Mouse (Mus musculus) embryonic stem cell, embryonic (primary cell): ENCODE measurements around the gene Mrm1.

ENCODE experiments used
- CTCF ChIA-PET, 4 experiments: fragments of 300-600 bp in 2 of 4; fragments of 350-600 bp in 2 of 4; sonication (Branson Sonifier 250); formaldehyde crosslinking; loops; one replicate each; lab custom pipeline; 2022; ENCODE audit warnings: inconsistent platforms in 2 of 4; lab: Charles Lee
- POLR2A ChIA-PET, 4 experiments: fragments of 300-600 bp in 2 of 4; fragments of 350-600 bp in 2 of 4; sonication (Branson Sonifier 250); formaldehyde crosslinking; loops; one replicate each; lab custom pipeline; 2022; ENCODE audit warnings: antibody characterized with exemption in 4 of 4, inconsistent platforms in 1 of 4; lab: Charles Lee

The Mrm1 gene

GRCm38 (mm10) chr11:84818961-84819692 is at the start of gene Mrm1:
Mrm1 (minus strand) TSS chr11:84819515.
- ChIA-PET CTCF (interaction anchor here (0.5 to 2.9 kb wide), 55 partner anchors 9 to 1833 kb away, joined by 3 to 44 read pairs (median 4); partner anchors contain the start of genes Aatf (in 2 of the 4), Dhrs11 (in 2 of the 4), Ggnbp2 (in 2 of the 4) and Lhx1 (in 2 of the 4)), POLR2A (interaction anchor here (0.5 to 3.6 kb wide), 78 partner anchors 9 to 1438 kb away, joined by 3 to 54 read pairs (median 5); partner anchors contain the start of genes Ggnbp2 (in 4 of the 4), Aatf (in 3 of the 4), Dhrs11 (in 3 of the 4) and Znhit3 (in 3 of the 4))

GRCm38 (mm10) chr11:84868786-84869259 is 49.5 kb upstream of the Mrm1 start:
- POLR2A ChIA-PET, result interaction anchor here in 3 of 4 experiments (0.5 to 7.2 kb wide), 33 partner anchors 8 to 362 kb away, joined by 3 to 112 read pairs (median 9); partner anchors contain the start of genes Myo19 (in 3 of the 3), Pigw (in 3 of the 3), Dhrs11 (in 2 of the 3) and Mrm1 (in 2 of the 3)
- CTCF ChIA-PET, result interaction anchor here in 1 of 4 experiments (0.9 kb wide), 1 partner anchor 51 kb away, joined by 3 read pairs; no protein-coding TSS in a partner anchor

GRCm38 (mm10) chr11:84867586-84867985 is 48.3 kb upstream of the Mrm1 start:
- CTCF ChIA-PET, result no interaction called here
- POLR2A ChIA-PET, result interaction anchor here in 2 of 4 experiments (1.2 to 7.2 kb wide), 8 partner anchors 11 to 49 kb away, joined by 3 to 112 read pairs (median 49); partner anchors contain the start of genes Mrm1 (in 2 of the 2), Myo19 (in 2 of the 2), Pigw (in 2 of the 2) and Dhrs11 (in 1 of the 2)

GRCm38 (mm10) chr11:84865268-84865667 is 46.0 kb upstream of the Mrm1 start:
- ChIA-PET CTCF (no interaction called here), POLR2A (interaction anchor here in 1 of 4 experiments (1.2 to 4.4 kb wide), 2 partner anchors 18 to 47 kb away, joined by 4 to 28 read pairs; no protein-coding TSS in a partner anchor)

GRCm38 (mm10) chr11:84855285-84855684 is 36.0 kb upstream of the Mrm1 start:
- POLR2A ChIA-PET, result interaction anchor here in 3 of 4 experiments (0.7 to 6.6 kb wide), 8 partner anchors 8 to 550 kb away, joined by 3 to 53 read pairs (median 6); partner anchors contain the start of genes Ggnbp2 (in 1 of the 3), Myo19 (in 1 of the 3) and Pigw (in 1 of the 3)
- CTCF ChIA-PET, result interaction anchor here in 1 of 4 experiments (0.8 kb wide), 1 partner anchor 717 kb away, joined by 4 read pairs; no protein-coding TSS in a partner anchor

- CTCF ChIA-PET, result interaction anchor here in 2 of 4 experiments (0.6 to 1.3 kb wide), 5 partner anchors 17 to 658 kb away, joined by 3 to 6 read pairs (median 3); partner anchors contain the start of gene Mrm1 (in 1 of the 2)
- POLR2A ChIA-PET, result interaction anchor here (0.6 to 4.8 kb wide), 33 partner anchors 8 to 405 kb away, joined by 3 to 78 read pairs (median 5); partner anchors contain the start of genes Ggnbp2 (in 3 of the 4), Mrm1 (in 2 of the 4), Dhrs11 (in 1 of the 4) and Myo19 (in 1 of the 4)
Observed at GRCm38 (mm10) chr11:84847475-84848090, 28.3 kb upstream of the Mrm1 start.

- ChIA-PET CTCF (interaction anchor here in 3 of 4 experiments (0.6 to 1.3 kb wide), 6 partner anchors 16 to 658 kb away, joined by 3 to 6 read pairs (median 4); partner anchors contain the start of gene Mrm1 (in 2 of the 3)), POLR2A (interaction anchor here (0.6 to 4.8 kb wide), 37 partner anchors 9 to 1228 kb away, joined by 3 to 78 read pairs (median 5); partner anchors contain the start of genes Ggnbp2 (in 3 of the 4), Mrm1 (in 2 of the 4), Myo19 (in 2 of the 4) and Pigw (in 2 of the 4))
Observed at GRCm38 (mm10) chr11:84846741-84847474, 27.6 kb upstream of the Mrm1 start.

GRCm38 (mm10) chr11:84839330-84839729 is 20.0 kb upstream of the Mrm1 start:
- POLR2A ChIA-PET, result interaction anchor here in 2 of 4 experiments (0.7 to 1.4 kb wide), 3 partner anchors 20 to 30 kb away, joined by 4 to 5 read pairs (median 4); partner anchors contain the start of gene Mrm1 (in 1 of the 2)
- CTCF ChIA-PET, result interaction anchor here in 1 of 4 experiments (1.1 kb wide), 1 partner anchor 20 kb away, joined by 3 read pairs; the partner anchor contains the start of gene Mrm1

- POLR2A ChIA-PET, result interaction anchor here in 3 of 4 experiments (0.9 to 9.0 kb wide), 12 partner anchors 9 to 86 kb away, joined by 3 to 54 read pairs (median 12); partner anchors contain the start of genes Mrm1 (in 3 of the 3), Ggnbp2 (in 2 of the 3), Myo19 (in 2 of the 3) and Pigw (in 2 of the 3)
- CTCF ChIA-PET, result interaction anchor here in 2 of 4 experiments (0.6 to 2.3 kb wide), 4 partner anchors 9 to 54 kb away, joined by 3 to 21 read pairs (median 4); partner anchors contain the start of gene Mrm1 (in 1 of the 2)
Observed at GRCm38 (mm10) chr11:84829495-84829894, 10.2 kb upstream of the Mrm1 start.

- ChIA-PET CTCF (interaction anchor here in 3 of 4 experiments (1.0 to 2.3 kb wide), 6 partner anchors 9 to 89 kb away, joined by 3 to 21 read pairs (median 5); partner anchors contain the start of gene Mrm1 (in 3 of the 3)), POLR2A (interaction anchor here in 3 of 4 experiments (0.6 to 9.0 kb wide), 18 partner anchors 8 to 440 kb away, joined by 3 to 54 read pairs (median 6); partner anchors contain the start of genes Mrm1 (in 3 of the 3), Ggnbp2 (in 2 of the 3), Myo19 (in 2 of the 3) and Pigw (in 2 of the 3))
Observed at GRCm38 (mm10) chr11:84828516-84829399, 9.4 kb upstream of the Mrm1 start, which contains the start of gene Dhrs11. Dhrs11 (minus strand) TSS chr11:84828994.

- CTCF ChIA-PET, result interaction anchor here in 3 of 4 experiments (0.6 to 2.3 kb wide), 7 partner anchors 9 to 224 kb away, joined by 3 to 21 read pairs (median 5); partner anchors contain the start of gene Mrm1 (in 3 of the 3)
- POLR2A ChIA-PET, result interaction anchor here in 3 of 4 experiments (0.6 to 9.0 kb wide), 19 partner anchors 9 to 441 kb away, joined by 3 to 54 read pairs (median 6); partner anchors contain the start of genes Mrm1 (in 3 of the 3), Ggnbp2 (in 2 of the 3), Myo19 (in 2 of the 3) and Pigw (in 2 of the 3)
Observed at GRCm38 (mm10) chr11:84827901-84828503, 8.7 kb upstream of the Mrm1 start.

GRCm38 (mm10) chr11:84827492-84827891 is 8.2 kb upstream of the Mrm1 start:
- ChIA-PET POLR2A (interaction anchor here in 3 of 4 experiments (0.6 to 9.0 kb wide), 12 partner anchors 9 to 52 kb away, joined by 3 to 54 read pairs (median 12); partner anchors contain the start of genes Mrm1 (in 3 of the 3), Ggnbp2 (in 2 of the 3), Myo19 (in 1 of the 3) and Pigw (in 1 of the 3)), CTCF (interaction anchor here in 3 of 4 experiments (0.6 to 2.3 kb wide), 6 partner anchors 8 to 223 kb away, joined by 3 to 21 read pairs (median 6); partner anchors contain the start of gene Mrm1 (in 3 of the 3))

GRCm38 (mm10) chr11:84826185-84826584 is 6.9 kb upstream of the Mrm1 start:
- ChIA-PET POLR2A (interaction anchor here in 3 of 4 experiments (0.5 to 9.0 kb wide), 7 partner anchors 19 to 552 kb away, joined by 3 to 49 read pairs (median 4); partner anchors contain the start of genes Ggnbp2 (in 1 of the 3), Myo19 (in 1 of the 3) and Pigw (in 1 of the 3)), CTCF (no interaction called here)

- ChIA-PET POLR2A (interaction anchor here in 3 of 4 experiments (0.6 to 9.0 kb wide), 8 partner anchors 22 to 119 kb away, joined by 3 to 49 read pairs (median 4); partner anchors contain the start of genes Ggnbp2 (in 1 of the 3), Myo19 (in 1 of the 3) and Pigw (in 1 of the 3)), CTCF (interaction anchor here in 1 of 4 experiments (0.6 kb wide), 1 partner anchor 10 kb away, joined by 5 read pairs; no protein-coding TSS in a partner anchor)
Observed at GRCm38 (mm10) chr11:84825261-84825807, 6.0 kb upstream of the Mrm1 start.
